Mouse (Mus musculus) G1E (cell line): Measurements from ENCODE around the gene A4galt.

Source experiments
- CTCF ChIP-seq: IDR thresholded peaks from 2 replicates; pipeline ENCODE4 v1.5.1; 2012; ENCODE audit warnings: low read depth, low read length, inconsistent platforms, mixed read lengths
- GATA1 ChIP-seq: IDR thresholded peaks from 2 replicates; pipeline ENCODE4 v1.6.1; 2012; ENCODE audit warnings: borderline replicate concordance, low read length, inconsistent platforms, mixed read lengths
- TAL1 ChIP-seq: conservative IDR thresholded peaks from 2 replicates; pipeline ENCODE4 v1.6.1; 2012; ENCODE audit warnings: low read depth, low read length, inconsistent platforms, mixed read lengths

GRCm38 (mm10) chr15:83249535-83250287 is 1.9 kb downstream of the A4galt start:
- TF ChIP-seq TAL1 (no peak), CTCF (no peak), GATA1 (no peak)
